Mouse (Mus musculus) hindbrain, embryonic 16.5 days (tissue): ENCODE data around the gene Gm6760. TPM values are rescaled to one million over a fixed set of nuclear protein-coding genes. Genes with fewer than 3 reads are reported as not detected.

Experiments used
- ATAC-seq: fragments of 200-750 bp; cut with Nextera tagmentation; 2 replicates; pipeline ENCODE4 v1.8.0; 2017; ENCODE audit warnings: moderate TSS enrichment, moderate library complexity
- H3K27ac ChIP-seq: fragments of 300-500 bp; sonication (generic); 2 replicates; pipeline ENCODE4 v1.5.1; 2014; ENCODE audit warnings: low read depth, mild to moderate bottlenecking, control low read depth, low read length, moderate library complexity
- H3K27me3 ChIP-seq: fragments of 300-500 bp; sonication (generic); replicated peaks from 2 replicates; pipeline ENCODE4 v1.6.1; 2014; ENCODE audit warnings: low read length; ENCODE audit not compliant: control insufficient read depth, insufficient read depth
- H3K36me3 ChIP-seq: fragments of 300-500 bp; sonication (generic); 2 replicates; pipeline ENCODE4 v1.6.1; 2014; ENCODE audit warnings: mild to moderate bottlenecking, low read length, moderate library complexity, mixed read lengths; ENCODE audit not compliant: control insufficient read depth, insufficient read depth
- H3K4me1 ChIP-seq: fragments of 300-500 bp; sonication (generic); 2 replicates; pipeline ENCODE4 v1.6.1; 2014; ENCODE audit warnings: low read depth, low read length; ENCODE audit not compliant: control insufficient read depth, insufficient read depth
- H3K4me2 ChIP-seq: fragments of 300-500 bp; sonication (generic); 2 replicates; pipeline ENCODE4 v1.6.1; 2014; ENCODE audit warnings: mild to moderate bottlenecking, low read length, control low read depth, moderate library complexity
- H3K4me3 ChIP-seq: fragments of 300-500 bp; sonication (generic); 2 replicates; pipeline ENCODE4 v1.5.1; 2014; ENCODE audit warnings: mild to moderate bottlenecking, low read length, control low read depth, moderate library complexity
- H3K9ac ChIP-seq: fragments of 300-500 bp; sonication (generic); 2 replicates; pipeline ENCODE4 v1.6.1; 2014; ENCODE audit warnings: low read depth, mild to moderate bottlenecking, control low read depth, low read length, moderate library complexity
- H3K9me3 ChIP-seq: fragments of 300-500 bp; sonication (generic); 2 replicates; pipeline ENCODE4 v1.6.1; 2014; ENCODE audit warnings: mild to moderate bottlenecking, low read length, moderate library complexity; ENCODE audit not compliant: control insufficient read depth
- WGBS: fragments of 180-500 bp; shearing (Covaris S2); extraction: QIAGEN DNeasy Blood & Tissue Kit; methylation state at CpG from one replicate; pipeline ENCODE4 v1.1.7; 2014; 5-methylcytosine and 5-hydroxymethylcytosine counted together
- polyA plus RNA-seq: library from polyadenylated mRNA; unstranded; fragments of >200 nt; fragmentation: Nextera tagmentation; extraction: Ambion mirVana; gene quantifications from 2 replicates; pipeline ENCODE4 v1.2.1, GENCODE M21; 2015

Gm6760 gene
- polyA plus RNA-seq, result not detected in 2 replicates

DNA sequence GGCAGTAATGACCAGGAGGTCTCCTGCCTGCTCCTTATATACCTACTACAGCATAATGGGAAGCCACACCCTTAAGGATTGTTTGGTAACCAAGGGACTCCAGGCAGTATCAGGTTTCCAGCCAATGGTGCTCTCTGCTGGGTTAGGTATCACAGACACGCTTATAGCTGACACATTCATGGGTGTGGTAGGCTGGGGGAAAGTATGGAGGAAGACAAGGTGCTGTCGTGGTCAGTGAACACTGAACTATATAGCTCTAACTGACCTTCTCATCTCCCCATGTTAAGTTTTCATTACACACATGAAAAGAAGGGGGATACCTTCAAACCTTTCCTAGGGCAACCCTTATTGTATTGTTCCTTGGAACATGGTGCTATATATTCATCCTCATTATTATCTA is at the start of gene Gm6760:
Gene Gm6760 (minus strand): TSS at position 101 of the 400 bp plus-strand sequence.
- no peak within 1 kb of the TSS for H3K4me3 ChIP-seq
- 77% methylated on average over 2 of the region's 2 CpGs for WGBS
- no peak within 1 kb of the TSS for H3K9ac ChIP-seq
- H3K36me3 ChIP-seq, result no peaks in the 10 kb centered on the region
- H3K27ac ChIP-seq, result no peak within 1 kb of the TSS
- no peaks in the 10 kb centered on the region for H3K27me3 ChIP-seq
- H3K9me3 ChIP-seq, result no peaks in the 10 kb centered on the region
- H3K4me1 ChIP-seq, result no peaks in the 10 kb centered on the region
- no peak for ATAC-seq
- no peak within 1 kb of the TSS for H3K4me2 ChIP-seq

DNA sequence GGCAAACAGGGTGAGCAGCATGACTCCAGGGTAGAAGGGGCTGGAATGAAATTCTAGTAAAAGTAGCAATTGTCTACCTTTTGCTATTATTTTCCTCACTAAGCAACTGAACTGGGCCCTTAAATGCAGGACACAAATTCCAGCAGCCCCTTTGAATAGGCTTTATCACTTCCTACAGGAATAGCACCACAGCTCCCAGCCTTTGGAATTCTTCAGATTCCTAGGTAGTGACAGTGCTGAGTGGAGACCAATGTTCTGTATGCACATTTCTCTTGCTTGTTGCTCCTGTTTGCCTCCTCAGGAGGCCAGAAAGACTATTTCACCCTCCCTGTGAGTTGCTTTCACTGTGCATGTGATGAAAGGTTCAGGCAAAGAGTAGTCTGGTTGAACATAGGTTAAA is 29.2 kb upstream of the Gm6760 start:
- no peak overlapping the region for H3K4me2 ChIP-seq
- H3K9ac ChIP-seq, result no peak overlapping the region
- H3K27me3 ChIP-seq, result no peaks in the 10 kb centered on the region
- no peaks in the 10 kb centered on the region for H3K9me3 ChIP-seq
- no peak overlapping the region for H3K27ac ChIP-seq
- H3K36me3 ChIP-seq, result no peaks in the 10 kb centered on the region
- ATAC-seq, result no peak
- no peaks in the 10 kb centered on the region for H3K4me1 ChIP-seq
- no peak overlapping the region for H3K4me3 ChIP-seq

DNA sequence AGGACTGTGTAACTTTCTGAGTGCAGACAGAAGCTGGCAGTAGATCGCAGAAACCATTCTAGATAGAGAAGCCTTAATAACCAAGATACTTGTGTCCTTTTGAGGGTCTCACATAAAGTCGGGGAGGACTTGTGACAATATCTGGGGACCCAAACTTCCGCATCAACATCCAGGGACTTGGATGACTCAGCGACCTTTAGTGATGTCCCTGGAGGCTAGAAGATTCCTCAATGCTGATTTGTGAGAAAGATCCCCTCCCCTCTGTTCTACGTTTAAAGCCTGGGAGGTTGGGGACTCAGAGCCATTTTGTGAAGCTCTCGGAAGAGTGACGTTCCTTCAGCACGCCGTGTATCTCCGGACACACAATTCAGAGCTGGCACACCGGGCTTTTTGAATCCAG is 21.2 kb upstream of the Gm6760 start, which contains the start of gene 3830417A13Rik:
Gene 3830417A13Rik (plus strand): TSS at position 301 of the 400 bp plus-strand sequence.
- no peak within 1 kb of the TSS for H3K9ac ChIP-seq
- H3K4me1 ChIP-seq, result no peaks in the 10 kb centered on the region
- 87% methylated on average over 11 of the region's 11 CpGs for WGBS
- no peak for ATAC-seq
- no peak within 1 kb of the TSS for H3K4me3 ChIP-seq
- no peak within 1 kb of the TSS for H3K4me2 ChIP-seq
- no peaks in the 10 kb centered on the region for H3K36me3 ChIP-seq
- no peak within 1 kb of the TSS for H3K27ac ChIP-seq
- H3K9me3 ChIP-seq, result no peaks in the 10 kb centered on the region
- no peaks in the 10 kb centered on the region for H3K27me3 ChIP-seq

Other genes with a start within 250 kb of the Gm6760 start
- gene 3830417A13Rik, start 21.4 kb upstream of the Gm6760 start, polyA plus RNA-seq, result not detected in 2 replicates
- 22.8 and 24.3 TPM in 2 replicates for gene Slitrk4, start 124.8 kb upstream of the Gm6760 start, polyA plus RNA-seq